Mouse (Mus musculus) forebrain, embryonic 15.5 days (tissue): ENCODE results near the gene Eif4a2. TPM values are rescaled to one million over a fixed set of nuclear protein-coding genes. Genes with fewer than 3 reads are reported as not detected.

Experiments used
- ATAC-seq: fragments of 200-750 bp; cut with Nextera tagmentation; replicated peaks from 2 replicates; pipeline ENCODE4 v1.8.0; 2017; ENCODE audit warnings: mild to moderate bottlenecking, moderate TSS enrichment, moderate library complexity
- H3K27ac ChIP-seq: fragments of 300-500 bp; sonication (generic); replicated peaks from 2 replicates; pipeline ENCODE4 v1.5.1; 2015; ENCODE audit warnings: mild to moderate bottlenecking, inconsistent platforms
- H3K27me3 ChIP-seq: fragments of 300-500 bp; sonication (generic); 2 replicates; pipeline ENCODE4 v1.6.1; 2015; ENCODE audit warnings: inconsistent platforms
- H3K36me3 ChIP-seq: fragments of 300-500 bp; sonication (generic); 2 replicates; pipeline ENCODE4 v1.6.1; 2015; ENCODE audit warnings: mild to moderate bottlenecking, inconsistent platforms
- H3K4me1 ChIP-seq: fragments of 300-500 bp; sonication (generic); 2 replicates; pipeline ENCODE4 v1.6.1; 2015; ENCODE audit warnings: inconsistent platforms
- H3K4me2 ChIP-seq: fragments of 300-500 bp; sonication (generic); replicated peaks from 2 replicates; pipeline ENCODE4 v1.6.1; 2015; ENCODE audit warnings: mild to moderate bottlenecking, inconsistent platforms
- H3K4me3 ChIP-seq: fragments of 300-500 bp; sonication (generic); 2 replicates; pipeline ENCODE4 v1.5.1; 2015; ENCODE audit warnings: mild to moderate bottlenecking, inconsistent platforms
- H3K9ac ChIP-seq: fragments of 300-500 bp; sonication (generic); replicated peaks from 2 replicates; pipeline ENCODE4 v1.6.1; 2015; ENCODE audit warnings: mild to moderate bottlenecking, inconsistent platforms
- H3K9me3 ChIP-seq: fragments of 300-500 bp; sonication (generic); 2 replicates; pipeline ENCODE4 v1.6.1; 2016; ENCODE audit warnings: inconsistent platforms
- WGBS: fragments of 180-500 bp; shearing (Covaris S2); methylation state at CpG from one replicate; pipeline ENCODE4 v1.1.7; 2015; ENCODE audit warnings: mixed read lengths; 5-methylcytosine and 5-hydroxymethylcytosine counted together
- microRNA-seq: library from miRNA; unstranded; fragments of <30 nt; microRNA quantifications from one replicate; pipeline ENCODE4, GENCODE M21; 2016
- polyA plus RNA-seq: library from polyadenylated mRNA; unstranded; fragments of >200 nt; fragmentation: Nextera tagmentation; extraction: Ambion mirVana; gene quantifications from 2 replicates; pipeline ENCODE4 v1.2.1, GENCODE M21; 2015

The Eif4a2 gene
- polyA plus RNA-seq, 1 experiment from 2014 or later: 359 TPM

- no peak overlapping the region for H3K4me2 ChIP-seq
- H3K27ac ChIP-seq: no peak overlapping the region
- H3K4me3 ChIP-seq: no peak overlapping the region
- no peaks in the 10 kb centered on the region for H3K9me3 ChIP-seq
- no peaks in the 10 kb centered on the region for H3K4me1 ChIP-seq
- 88% methylated on average over 5 of the region's 5 CpGs for WGBS
- no peak overlapping the region for H3K9ac ChIP-seq
- H3K27me3 ChIP-seq: no peaks in the 10 kb centered on the region
- no peaks in the 10 kb centered on the region for H3K36me3 ChIP-seq
- no peak for ATAC-seq
Observed at GRCm38 (mm10) chr16:23154261-23154660, 47.0 kb downstream of the Eif4a2 start.

GRCm38 (mm10) chr16:23157013-23157412, 49.8 kb downstream of the Eif4a2 start:
- no peak for ATAC-seq
- WGBS: 95% methylated on average over 13 of the region's 13 CpGs

GRCm38 (mm10) chr16:23158292-23158691, 51.0 kb downstream of the Eif4a2 start:
- Histone ChIP-seq H3K4me3 (no peak overlapping the region), H3K4me1 (no peaks in the 10 kb centered on the region), H3K4me2 (no peak overlapping the region), H3K27me3 (no peaks in the 10 kb centered on the region), H3K9ac (no peak overlapping the region), H3K36me3 (no peaks in the 10 kb centered on the region), H3K9me3 (no peaks in the 10 kb centered on the region), H3K27ac (no peak overlapping the region)
- ATAC-seq: no peak
- 86% methylated on average over 7 of the region's 7 CpGs for WGBS

More at GRCm38 (mm10) chr16:23157013-23157412, 49.8 kb downstream of the Eif4a2 start:
- H3K9me3 ChIP-seq: no peaks in the 10 kb centered on the region
- no peak overlapping the region for H3K27ac ChIP-seq
- no peak overlapping the region for H3K4me3 ChIP-seq
- no peaks in the 10 kb centered on the region for H3K4me1 ChIP-seq
- no peaks in the 10 kb centered on the region for H3K36me3 ChIP-seq
- H3K27me3 ChIP-seq: no peaks in the 10 kb centered on the region
- H3K4me2 ChIP-seq: no peak overlapping the region
- no peak overlapping the region for H3K9ac ChIP-seq

- H3K4me1 ChIP-seq: no peaks in the 10 kb centered on the region
- H3K9ac ChIP-seq: no peak overlapping the region
- ATAC-seq: no peak
- no peak overlapping the region for H3K4me3 ChIP-seq
- H3K27ac ChIP-seq: no peak overlapping the region
- no peak overlapping the region for H3K4me2 ChIP-seq
- no peaks in the 10 kb centered on the region for H3K36me3 ChIP-seq
- no peaks in the 10 kb centered on the region for H3K9me3 ChIP-seq
- no peaks in the 10 kb centered on the region for H3K27me3 ChIP-seq
- WGBS: 72% methylated on average over 2 of the region's 2 CpGs
Observed at GRCm38 (mm10) chr16:23158957-23159356, 51.7 kb downstream of the Eif4a2 start.

- 45% methylated on average over 2 of the region's 2 CpGs for WGBS
- H3K27ac ChIP-seq: no peak overlapping the region
- no peak overlapping the region for H3K9ac ChIP-seq
- H3K4me1 ChIP-seq: no peaks in the 10 kb centered on the region
- ATAC-seq: no peak
- no peaks in the 10 kb centered on the region for H3K9me3 ChIP-seq
- H3K4me2 ChIP-seq: no peak overlapping the region
- no peaks in the 10 kb centered on the region for H3K27me3 ChIP-seq
- H3K4me3 ChIP-seq: no peak overlapping the region
- no peaks in the 10 kb centered on the region for H3K36me3 ChIP-seq
Observed at GRCm38 (mm10) chr16:23159749-23160148, 52.5 kb downstream of the Eif4a2 start.

- Histone ChIP-seq H3K27me3 (no peaks in the 10 kb centered on the region), H3K9ac (no peak overlapping the region), H3K4me2 (no peak overlapping the region), H3K36me3 (no peaks in the 10 kb centered on the region), H3K4me1 (no peaks in the 10 kb centered on the region), H3K9me3 (no peaks in the 10 kb centered on the region), H3K27ac (no peak overlapping the region), H3K4me3 (no peak overlapping the region)
- no peak for ATAC-seq
- 87% methylated on average over 3 of the region's 3 CpGs for WGBS
Observed at GRCm38 (mm10) chr16:23162116-23162515, 54.9 kb downstream of the Eif4a2 start.

Small RNA genes within 50 kb of the gene (microRNA-seq; reads per million reads assigned to microRNA genes)
- gene Gm49346: not detected

Other genes starting within 250 kb of the Eif4a2 start
- gene Tbccd1, start 249.8 kb upstream of the Eif4a2 start, polyA plus RNA-seq: 22.5 and 23.1 TPM in 2 replicates
- 84.9 and 85.2 TPM in 2 replicates for gene Dnajb11, start 249.6 kb upstream of the Eif4a2 start, polyA plus RNA-seq
- gene Ahsg, start 216.2 kb upstream of the Eif4a2 start, polyA plus RNA-seq: 1.2 TPM in 1 of 2 replicates, not detected in the other
- not detected in 2 replicates for gene Fetub, start 189.1 kb upstream of the Eif4a2 start, polyA plus RNA-seq
- gene Hrg, start 156.4 kb upstream of the Eif4a2 start, polyA plus RNA-seq: not detected in 2 replicates
- not detected in 2 replicates for gene Kng2, start 78.0 kb upstream of the Eif4a2 start, polyA plus RNA-seq
- 0.80 TPM in 1 of 2 replicates, not detected in the other for gene Kng1, start 49.6 kb upstream of the Eif4a2 start, polyA plus RNA-seq
- gene Rfc4, start 20.3 kb downstream of the Eif4a2 start, polyA plus RNA-seq: 71.7 and 87.2 TPM in 2 replicates
- gene Adipoq, start 39.1 kb downstream of the Eif4a2 start, polyA plus RNA-seq: not detected in 2 replicates
- 53.8 and 55.9 TPM in 2 replicates for gene St6gal1, start 117.3 kb downstream of the Eif4a2 start, polyA plus RNA-seq